Mouse (Mus musculus) kidney, postnatal 0 days (tissue): ENCODE measurements at regions not wholly inside any gene's neighbourhood (a gene's known extent, or its start where the extent isn't known, plus 50 kb on each side); places are given as distances from the start of the nearest gene placed in this dataset.

ENCODE experiments used
- ATAC-seq: fragments of 200-750 bp; cut with Nextera tagmentation; replicated peaks from 2 replicates; pipeline ENCODE4 v1.8.0; 2017; ENCODE audit warnings: low read depth, moderate number of reproducible peaks, moderate TSS enrichment, moderate library complexity; ENCODE audit not compliant: low FRiP score
- DNase-seq: peaks from one replicate; pipeline ENCODE4 v3.0.0-alpha.2; 2016; ENCODE audit warnings: low spot score
- H3K27ac ChIP-seq: fragments of 300-500 bp; sonication (generic); 2 replicates; pipeline ENCODE4 v1.5.1; 2014; ENCODE audit warnings: mild to moderate bottlenecking
- H3K27me3 ChIP-seq: fragments of 300-500 bp; sonication (generic); 2 replicates; pipeline ENCODE4 v1.6.1; 2014; ENCODE audit warnings: low read length, mixed read lengths; ENCODE audit not compliant: insufficient read depth
- H3K36me3 ChIP-seq: fragments of 300-500 bp; sonication (generic); 2 replicates; pipeline ENCODE4 v1.6.1; 2014; ENCODE audit warnings: low read length, mixed read lengths; ENCODE audit not compliant: insufficient read depth
- H3K4me1 ChIP-seq: fragments of 300-500 bp; sonication (generic); replicated peaks from 2 replicates; pipeline ENCODE4 v1.6.1; 2014; ENCODE audit warnings: antibody characterized with exemption, low read length, mixed read lengths; ENCODE audit not compliant: insufficient read depth
- H3K4me2 ChIP-seq: fragments of 300-500 bp; sonication (generic); 2 replicates; pipeline ENCODE4 v1.6.1; 2014; ENCODE audit warnings: mild to moderate bottlenecking, low read length, moderate library complexity, mixed read lengths
- H3K4me3 ChIP-seq: fragments of 300-500 bp; sonication (generic); replicated peaks from 2 replicates; pipeline ENCODE4 v1.5.1; 2014; ENCODE audit warnings: low read depth, low read length
- H3K9ac ChIP-seq: fragments of 300-500 bp; sonication (generic); 2 replicates; pipeline ENCODE4 v1.6.1; 2014; ENCODE audit warnings: low read depth, low read length
- H3K9me3 ChIP-seq: fragments of 300-500 bp; sonication (generic); replicated peaks from 2 replicates; pipeline ENCODE4 v1.6.1; 2016; ENCODE audit warnings: low read length, inconsistent platforms, mixed read lengths
- CTCF ChIP-seq: IDR thresholded peaks from 2 replicates; pipeline ENCODE4 v1.5.1; 2016; ENCODE audit warnings: antibody characterized with exemption, low read depth, mild to moderate bottlenecking, moderate library complexity
- WGBS: fragments of 180-500 bp; shearing (Covaris S2); extraction: QIAGEN DNeasy Blood & Tissue Kit; methylation state at CpG from one replicate; pipeline ENCODE4 v1.1.7; 2014; 5-methylcytosine and 5-hydroxymethylcytosine counted together

DNA sequence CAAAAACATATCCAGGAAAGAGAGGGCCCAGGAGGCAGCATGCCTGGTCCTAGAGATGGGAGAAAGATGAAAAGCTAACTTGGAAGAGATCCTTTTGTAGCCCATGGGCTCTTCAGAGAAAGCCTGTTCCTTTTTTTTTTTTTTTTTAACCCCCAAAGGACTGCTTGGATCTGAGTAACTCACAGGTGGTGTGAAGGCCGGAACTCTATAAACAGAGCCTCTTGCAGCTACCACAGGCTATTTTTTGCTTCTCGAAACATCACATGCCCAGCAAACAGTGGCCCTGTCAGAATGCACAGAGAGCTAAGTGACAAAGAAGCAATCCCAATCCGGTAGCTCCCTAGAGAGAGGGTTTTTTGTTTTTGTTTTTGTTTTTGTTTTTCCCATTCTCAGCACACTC is 105.1 kb upstream of the Tmem164 start:
- no peaks in the 10 kb centered on the region for H3K36me3 ChIP-seq
- DNase-seq (no peak), ATAC-seq (no peak)
- H3K9ac ChIP-seq = no peak overlapping the region
- no peak overlapping the region for H3K4me3 ChIP-seq
- no peak overlapping the region for H3K27ac ChIP-seq
- no peaks in the 10 kb centered on the region for H3K27me3 ChIP-seq
- no peak overlapping the region for H3K4me2 ChIP-seq
- no peaks in the 10 kb centered on the region for H3K4me1 ChIP-seq
- 82% methylated on average over 3 of the region's 3 CpGs for WGBS
- H3K9me3 ChIP-seq = no peaks in the 10 kb centered on the region
- no peak for TF ChIP-seq CTCF

DNA sequence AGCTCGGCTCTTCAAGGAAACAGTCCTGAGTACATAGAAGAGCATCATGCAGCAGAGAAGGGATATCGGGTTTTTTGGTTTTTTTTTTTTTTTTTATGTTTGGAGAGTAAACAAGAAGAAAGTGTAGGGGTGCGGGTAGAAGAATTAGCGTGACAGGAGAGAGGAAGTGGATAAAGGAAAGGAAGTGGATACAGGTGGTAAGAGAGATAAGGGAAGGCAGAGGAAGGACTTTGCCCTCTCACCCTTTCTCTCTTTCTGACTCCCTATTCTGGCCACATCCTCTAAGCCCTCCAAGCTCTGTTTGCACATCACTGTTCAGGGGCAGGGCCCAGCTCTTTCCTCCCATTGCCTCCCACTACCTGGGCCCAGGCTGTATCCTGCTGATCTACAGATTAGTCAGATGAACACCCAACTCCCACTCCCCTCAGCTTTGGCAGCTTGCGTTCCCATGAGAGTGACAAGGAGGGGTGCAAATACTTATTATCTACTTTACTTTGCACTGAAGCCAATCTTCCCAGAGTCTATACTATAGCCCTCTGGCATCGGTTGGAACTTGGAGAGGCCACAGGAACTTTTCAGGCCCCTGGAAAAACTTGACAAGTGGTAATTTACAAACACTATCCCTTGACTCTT is 103.6 kb upstream of the Tmem164 start:
- Histone ChIP-seq H3K36me3 (no peaks in the 10 kb centered on the region), H3K4me1 (no peaks in the 10 kb centered on the region), H3K27me3 (no peaks in the 10 kb centered on the region), H3K4me3 (no peak overlapping the region), H3K27ac (no peak overlapping the region), H3K4me2 (no peak overlapping the region), H3K9me3 (no peaks in the 10 kb centered on the region), H3K9ac (no peak overlapping the region)
- DNase-seq (no peak), ATAC-seq (no peak)
- 65% methylated on average over 4 of the region's 6 CpGs for WGBS
- no peak for TF ChIP-seq CTCF

DNA sequence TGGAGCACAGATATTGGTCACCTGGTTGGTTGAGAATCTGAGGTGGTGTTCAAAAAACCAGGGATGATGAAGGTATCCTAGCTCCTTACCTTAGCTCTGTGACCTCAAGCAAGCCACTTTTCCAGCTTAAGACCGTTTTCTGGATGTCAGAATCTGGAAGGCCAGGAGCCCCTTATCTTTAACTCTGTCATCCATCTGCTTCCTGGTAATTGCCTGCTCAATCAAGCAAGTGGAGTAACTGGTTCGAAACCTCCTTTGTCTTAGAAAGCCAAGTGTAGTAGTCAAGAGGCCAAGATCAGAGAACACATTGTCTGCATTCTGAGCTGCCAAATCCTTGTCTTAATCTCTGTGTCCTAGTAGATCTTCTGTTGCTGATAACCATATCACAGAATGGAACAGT is 95.9 kb upstream of the Tmem164 start:
- ATAC-seq (no peak), DNase-seq (no peak)
- Histone ChIP-seq H3K36me3 (no peaks in the 10 kb centered on the region), H3K9ac (no peak overlapping the region), H3K27me3 (no peaks in the 10 kb centered on the region), H3K4me1 (no peaks in the 10 kb centered on the region), H3K4me2 (no peak overlapping the region), H3K9me3 (no peaks in the 10 kb centered on the region), H3K27ac (no peak overlapping the region), H3K4me3 (no peak overlapping the region)
- no peak for TF ChIP-seq CTCF
- WGBS = 64% methylated on average over 2 of the region's 2 CpGs

DNA sequence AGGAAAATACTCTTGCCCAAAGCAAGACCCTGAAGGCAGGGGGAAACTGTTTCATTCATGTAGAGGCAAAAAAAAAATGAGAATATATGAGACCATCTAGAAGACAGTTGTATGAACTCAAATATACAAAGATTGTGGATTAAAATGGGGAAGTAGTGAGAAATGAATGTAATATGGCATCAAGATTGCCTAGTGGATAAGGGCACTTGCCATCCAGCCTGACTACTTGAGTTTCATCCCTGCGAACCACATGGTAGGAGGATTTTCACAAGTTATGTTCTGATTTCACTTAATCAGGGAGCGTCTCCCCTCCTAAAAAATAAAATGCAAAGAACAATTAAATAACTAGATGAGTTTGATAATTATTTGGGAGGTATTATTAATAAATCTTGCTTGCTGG is 81.8 kb upstream of the Tmem164 start:
- Histone ChIP-seq H3K27ac (no peak overlapping the region), H3K4me2 (no peak overlapping the region), H3K27me3 (no peaks in the 10 kb centered on the region), H3K4me3 (no peak overlapping the region), H3K9ac (no peak overlapping the region), H3K36me3 (no peaks in the 10 kb centered on the region), H3K9me3 (no peaks in the 10 kb centered on the region), H3K4me1 (no peaks in the 10 kb centered on the region)
- 91% methylated on average over 2 of the region's 2 CpGs for WGBS
- DNase-seq (no peak), ATAC-seq (no peak)
- TF ChIP-seq CTCF = no peak

DNA sequence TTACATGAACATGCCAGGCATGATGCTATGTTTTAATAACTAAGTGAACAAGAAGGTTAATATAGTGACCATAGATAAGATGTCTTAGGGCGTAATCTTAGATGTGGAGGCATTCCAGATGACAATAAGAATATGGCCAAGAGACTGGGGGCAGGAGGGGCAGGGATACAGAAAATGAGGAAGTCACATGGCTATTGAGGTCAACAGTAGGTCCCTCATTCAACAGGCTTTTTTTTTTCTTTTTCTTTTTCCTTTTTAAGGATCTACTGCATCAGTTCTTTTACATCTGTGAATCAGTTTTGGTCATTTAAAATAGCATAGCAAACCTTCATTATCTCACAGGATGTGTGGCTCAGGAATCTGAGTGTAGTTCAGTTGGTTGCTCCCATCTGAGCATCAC is 80.4 kb upstream of the Tmem164 start:
- H3K27ac ChIP-seq = no peak overlapping the region
- no peak overlapping the region for H3K4me2 ChIP-seq
- H3K9me3 ChIP-seq = no peaks in the 10 kb centered on the region
- H3K9ac ChIP-seq = no peak overlapping the region
- WGBS = 88% methylated on average over 1 of the region's 1 CpGs
- DNase-seq (no peak), ATAC-seq (no peak)
- no peak overlapping the region for H3K4me3 ChIP-seq
- H3K36me3 ChIP-seq = no peaks in the 10 kb centered on the region
- no peak for TF ChIP-seq CTCF
- H3K4me1 ChIP-seq = no peaks in the 10 kb centered on the region
- H3K27me3 ChIP-seq = no peaks in the 10 kb centered on the region

DNA sequence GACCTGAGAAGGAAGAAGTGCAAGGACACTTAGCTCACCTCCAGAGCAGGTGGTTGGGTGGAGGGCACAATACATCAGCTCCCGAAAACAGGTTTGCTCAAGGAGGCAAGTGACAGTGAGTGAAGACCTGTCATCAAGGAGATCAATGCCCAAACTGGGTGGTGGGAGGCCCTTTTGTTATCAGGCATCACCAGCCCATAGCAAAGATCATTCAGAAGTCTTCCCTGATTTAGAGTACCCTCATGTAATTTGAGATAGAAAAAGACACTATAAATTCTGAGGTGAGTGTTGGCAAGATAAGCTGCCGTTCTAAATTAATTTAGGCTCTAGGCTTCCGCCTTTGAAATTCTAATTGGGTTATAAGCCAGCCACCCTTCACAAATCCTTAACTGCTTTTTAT is 76.1 kb upstream of the Tmem164 start:
- no peak for ATAC-seq
- Histone ChIP-seq H3K4me3 (no peak overlapping the region), H3K4me1 (no peaks in the 10 kb centered on the region), H3K9ac (no peak overlapping the region), H3K27ac (no peak overlapping the region), H3K9me3 (no peaks in the 10 kb centered on the region), H3K4me2 (no peak overlapping the region), H3K27me3 (no peaks in the 10 kb centered on the region), H3K36me3 (no peaks in the 10 kb centered on the region)
- no peak for TF ChIP-seq CTCF
- WGBS = 61% methylated on average over 3 of the region's 3 CpGs
- DNase-seq = no peak

DNA sequence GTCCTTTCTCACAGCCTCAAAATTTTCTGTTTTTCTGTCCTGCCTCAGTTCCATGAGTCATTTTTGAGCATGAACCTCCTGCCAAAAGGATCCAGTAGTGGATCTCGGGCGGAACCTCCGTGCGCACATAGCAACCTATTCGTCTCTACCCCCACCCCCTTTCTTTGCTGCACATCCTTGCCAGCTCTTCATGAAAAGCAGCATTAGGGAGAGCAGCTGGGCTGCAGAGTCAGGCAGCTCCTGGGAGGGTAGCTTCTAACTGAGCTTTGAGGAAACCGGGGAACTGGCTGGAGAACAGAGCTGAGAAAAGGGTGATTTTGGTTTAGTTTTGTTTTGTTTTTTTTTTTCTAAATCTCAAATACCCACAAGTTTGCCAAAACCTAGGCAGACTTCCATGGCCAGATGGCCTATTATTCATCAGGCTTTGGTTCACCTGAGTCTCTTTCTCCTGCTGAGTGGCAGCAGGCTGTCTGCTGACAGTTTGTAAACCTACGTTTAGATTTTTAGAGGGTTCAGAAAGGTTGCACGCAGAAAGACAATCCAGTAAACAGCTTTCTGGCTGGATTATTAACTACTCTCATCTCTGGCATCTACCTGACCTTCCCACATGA is 74.5 kb upstream of the Tmem164 start:
- Histone ChIP-seq H3K27me3 (no peaks in the 10 kb centered on the region), H3K4me3 (no peak overlapping the region), H3K9ac (no peak overlapping the region), H3K36me3 (no peaks in the 10 kb centered on the region), H3K9me3 (no peaks in the 10 kb centered on the region), H3K27ac (no peak overlapping the region), H3K4me2 (no peak overlapping the region), H3K4me1 (no peaks in the 10 kb centered on the region)
- TF ChIP-seq CTCF = no peak
- DNase-seq (no peak), ATAC-seq (no peak)
- WGBS = 82% methylated on average over 8 of the region's 8 CpGs
